Mouse (Mus musculus) gastrocnemius, postnatal 14 days (tissue): ENCODE measurements around the gene Zc3h12d. TPM values are rescaled to one million over a fixed set of nuclear protein-coding genes. Genes with fewer than 3 reads are reported as not detected.

Experiments used
- DNase-seq: peaks from one replicate; pipeline ENCODE4 v3.0.0; 2021; ENCODE audit warnings: mixed read lengths
- intact Hi-C: fragments of 180-260 bp; cut with DNase I; formaldehyde crosslinking; loops from one replicate; pipeline ENCODE4 v1.15.1; 2025; ENCODE audit warnings: low total_unique reads
- long read RNA-seq, 2 experiments: library from polyadenylated mRNA; stranded (forward); transcript quantifications; one replicate each; pipeline ENCODE4 v2.0.0; 2021
- total RNA-seq, 2 experiments: library from RNA; stranded (reverse); gene quantifications; 2 replicates each; pipeline ENCODE4 v1.2.3; 2021

The Zc3h12d gene
- total RNA-seq = not detected
- long read RNA-seq, experiment 1 = 0 reads
- long read RNA-seq, experiment 2 = 0 reads

DNA sequence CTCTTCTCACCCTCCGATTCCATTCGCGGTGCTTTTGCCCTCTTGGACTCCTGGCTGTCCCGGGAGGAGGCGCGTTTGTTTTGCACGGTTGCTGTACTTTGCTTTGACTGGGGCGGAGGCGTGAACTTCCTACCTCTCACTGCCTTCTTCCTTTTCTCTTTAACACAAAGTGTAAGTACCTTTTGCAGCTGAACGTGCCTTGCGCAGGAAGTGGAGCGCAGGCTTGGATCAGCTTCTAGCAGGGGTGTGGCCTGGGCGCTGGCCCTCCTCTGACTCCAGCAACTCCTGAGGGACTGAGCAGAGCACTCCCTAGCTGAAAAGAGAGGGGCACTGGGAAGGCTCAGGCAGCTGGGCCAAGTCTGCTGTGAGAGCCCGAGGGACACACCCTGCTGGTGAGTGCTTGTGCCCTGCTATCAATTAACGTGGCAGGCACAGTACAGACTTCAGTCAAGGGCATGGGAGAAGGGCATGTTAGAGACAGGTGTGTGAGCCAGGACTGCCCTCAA lies at the start of gene Zc3h12d:
Gene Zc3h12d (plus strand): TSS at position 300 of the 506 bp plus-strand sequence.
- intact Hi-C loops = no loop called here

DNA sequence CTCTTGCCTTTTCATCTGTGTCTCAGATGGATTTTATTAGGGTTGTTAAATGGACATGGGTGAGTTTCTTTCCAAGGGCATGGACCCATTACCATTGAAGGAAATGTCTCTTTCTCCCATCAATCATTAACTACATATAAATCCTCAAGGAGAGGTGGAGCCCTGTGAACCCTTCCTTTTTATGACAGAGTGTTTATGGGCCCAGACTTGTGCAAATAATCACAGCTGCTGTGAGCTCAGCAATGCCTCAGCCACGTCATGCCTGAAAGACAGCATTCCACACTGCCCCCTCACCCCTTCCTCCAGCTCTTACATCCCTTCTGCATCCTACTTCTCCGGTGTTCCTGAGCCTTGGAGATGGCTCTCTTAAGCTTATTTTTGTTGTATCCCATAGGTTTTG lies 45.0 kb upstream of the Zc3h12d start:
- intact Hi-C loops = no loop called here
- DNase-seq = no peak

More for the DNA sequence above, at the start of gene Zc3h12d:
- DNase-seq = peak; percentile 23

DNA sequence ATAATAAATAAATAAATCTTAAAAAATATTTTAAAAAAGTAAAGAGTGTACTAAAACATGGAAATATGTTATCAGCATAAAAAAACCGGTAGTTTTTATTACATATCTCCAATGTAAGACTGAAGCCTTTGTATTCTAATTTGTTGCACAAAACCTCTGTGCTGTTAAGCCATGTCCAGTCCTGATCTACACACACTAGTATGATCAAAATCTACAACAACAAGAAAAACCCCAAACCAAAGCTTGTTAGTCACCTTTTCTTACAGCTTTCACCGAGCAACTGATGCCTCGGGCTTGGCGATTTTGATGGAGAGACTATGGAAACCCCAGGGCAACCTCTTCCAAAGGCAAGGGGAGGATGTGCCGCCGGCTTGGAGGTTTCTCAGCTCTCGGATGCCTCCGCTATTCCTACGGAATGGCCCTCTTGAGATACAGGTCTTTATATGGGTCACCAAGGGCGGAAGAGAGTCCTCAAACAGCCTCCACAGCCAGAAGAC lies 40.0 kb upstream of the Zc3h12d start:
- no peak for DNase-seq
- intact Hi-C loops = no loop called here

DNA sequence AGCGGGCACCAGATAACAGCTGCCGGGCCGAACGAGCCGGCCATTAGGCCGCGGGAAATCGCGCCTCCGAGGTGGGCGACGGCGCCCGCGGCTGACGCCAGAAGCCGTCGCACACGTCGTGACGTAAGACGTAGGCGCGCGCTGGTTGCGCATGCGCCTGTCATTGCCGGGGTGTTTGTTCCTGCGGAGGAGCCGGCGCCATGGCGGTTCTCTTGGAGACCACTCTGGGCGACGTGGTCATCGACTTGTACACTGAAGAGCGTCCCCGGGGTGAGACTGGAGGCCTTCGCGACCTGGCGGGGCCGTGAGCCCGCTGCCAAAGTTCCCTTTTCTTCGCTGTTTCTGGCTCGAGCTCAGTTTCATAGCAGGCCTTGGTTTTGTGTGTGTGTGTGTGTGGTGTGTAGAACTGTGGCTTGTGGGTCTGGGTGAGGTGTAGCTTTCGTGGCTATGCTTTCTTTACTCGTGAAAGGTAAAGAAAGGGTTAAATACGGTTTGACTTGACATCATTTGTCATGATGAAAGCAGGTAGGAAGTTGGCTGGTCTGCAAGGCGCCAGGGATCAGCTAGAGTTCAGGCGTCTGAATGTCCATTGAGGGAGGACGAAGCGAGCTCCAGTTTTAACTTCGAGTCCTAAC lies 39.4 kb upstream of the Zc3h12d start, which contains the start of the genes Ginm1 and Ppil4:
Gene Ginm1 (minus strand): TSS at position 74 of the 635 bp plus-strand sequence.
Gene Ppil4 (plus strand): TSS at position 141 of the 635 bp plus-strand sequence.
- DNase-seq = peak; percentile 89
- intact Hi-C loops = no loop called here

DNA sequence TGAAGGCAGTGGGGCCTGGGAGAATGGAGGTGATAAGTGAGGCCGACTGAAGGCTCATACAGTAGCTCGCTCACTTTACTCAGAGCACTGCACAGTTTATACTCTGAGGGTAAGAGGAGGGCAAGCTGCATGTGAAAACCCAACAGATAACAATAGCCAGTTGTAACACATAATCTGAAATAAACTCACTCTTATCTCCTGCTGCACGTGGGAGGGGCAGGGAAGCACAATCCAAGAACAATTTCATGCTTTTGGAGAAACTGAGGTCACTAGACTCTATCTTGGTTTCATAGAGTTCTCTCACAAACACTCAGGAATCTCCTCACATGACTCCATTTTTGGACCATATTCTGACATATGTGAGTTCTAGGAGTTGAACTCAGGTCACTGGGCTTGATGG lies 31.0 kb upstream of the Zc3h12d start:
- DNase-seq = no peak
- intact Hi-C loops = no loop called here

DNA sequence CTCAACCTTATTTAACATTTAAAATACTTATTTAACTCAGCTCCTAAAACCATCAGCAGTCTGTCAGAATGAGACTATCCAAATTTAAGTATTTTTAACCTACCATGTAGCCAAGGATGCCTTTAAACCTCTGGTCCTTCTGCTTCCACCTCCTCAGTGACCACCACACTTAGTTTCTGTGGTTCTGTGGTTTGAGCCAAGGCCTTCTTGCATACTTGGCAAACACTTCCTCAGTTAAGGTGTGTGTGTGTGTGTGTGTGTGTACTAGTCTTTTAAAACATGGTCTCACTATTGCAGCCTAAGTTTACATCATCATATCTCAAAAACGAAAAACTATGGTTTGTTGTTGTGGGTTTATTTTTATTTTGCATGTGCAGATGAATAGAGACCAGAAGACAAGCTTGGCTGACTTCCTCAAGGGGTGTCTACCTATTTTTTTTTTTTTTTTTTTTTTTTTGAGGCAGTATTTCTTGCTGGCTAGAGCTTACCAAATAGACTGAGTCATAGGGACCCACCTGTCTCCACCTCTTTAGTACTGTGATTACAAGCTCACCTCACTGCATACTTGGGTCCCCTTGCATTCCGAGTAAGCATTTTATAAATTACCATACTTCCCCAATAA lies 29.6 kb upstream of the Zc3h12d start:
- intact Hi-C loops = no loop called here
- DNase-seq = no peak

DNA sequence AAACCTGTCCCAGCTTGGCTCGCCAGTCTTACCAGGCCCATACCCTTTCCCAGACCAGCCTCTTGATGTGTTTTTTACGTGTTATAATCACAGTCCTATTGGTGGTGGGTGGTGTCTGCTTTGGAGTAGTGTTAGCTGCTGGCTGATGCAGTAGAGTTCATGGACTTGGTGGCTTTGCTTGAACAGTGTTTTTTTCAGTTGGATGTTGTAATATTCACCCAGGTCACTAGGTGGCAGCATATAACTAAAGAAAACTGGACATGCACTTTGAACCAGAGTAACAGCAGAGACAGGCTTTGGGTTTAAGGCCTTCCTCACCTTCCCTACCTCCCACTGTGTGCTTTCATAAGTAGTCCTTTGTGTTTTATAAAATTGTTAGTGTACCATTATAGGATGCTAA lies 22.3 kb upstream of the Zc3h12d start:
- DNase-seq = no peak
- intact Hi-C loops = no loop called here

DNA sequence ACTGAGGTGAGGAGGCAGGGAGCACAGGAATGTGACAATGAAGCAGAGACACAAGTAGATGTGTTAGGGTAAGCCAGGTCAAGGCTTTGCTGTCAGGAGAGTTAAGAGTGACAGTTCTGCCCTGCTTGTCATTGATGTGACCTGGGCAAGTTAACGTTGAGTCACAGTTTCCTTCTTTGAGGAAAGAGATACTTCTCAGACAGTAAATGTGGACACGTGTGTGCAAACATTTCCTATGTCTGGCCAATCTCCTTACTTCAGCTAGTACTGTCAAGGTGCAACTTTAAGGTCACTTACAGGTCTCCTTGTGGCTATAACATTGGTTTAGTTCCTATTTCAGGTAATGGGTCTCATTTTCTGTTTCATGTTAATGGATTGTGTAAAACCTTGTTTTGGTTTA lies 15.8 kb upstream of the Zc3h12d start:
- DNase-seq = no peak
- intact Hi-C loops = no loop called here

DNA sequence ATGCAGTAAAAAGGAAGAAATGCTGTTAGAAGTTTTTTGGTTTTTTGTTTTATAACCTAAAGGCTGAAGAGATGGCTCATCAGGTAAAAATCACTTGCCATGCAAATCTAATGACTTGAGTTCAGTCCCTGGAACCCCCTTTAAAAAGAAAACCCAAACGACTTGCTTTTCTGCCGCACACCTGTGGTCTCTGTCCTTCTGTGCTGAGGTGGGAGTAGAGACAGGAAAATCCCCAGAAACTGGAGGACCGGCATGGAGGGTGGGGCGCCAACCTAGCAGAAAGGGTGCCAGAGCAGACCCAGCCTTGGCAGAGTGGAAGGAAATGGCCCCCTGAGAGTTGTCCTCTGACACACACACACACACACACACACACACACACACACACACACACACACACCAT lies 13.6 kb upstream of the Zc3h12d start:
- intact Hi-C loops = no loop called here
- DNase-seq = no peak

DNA sequence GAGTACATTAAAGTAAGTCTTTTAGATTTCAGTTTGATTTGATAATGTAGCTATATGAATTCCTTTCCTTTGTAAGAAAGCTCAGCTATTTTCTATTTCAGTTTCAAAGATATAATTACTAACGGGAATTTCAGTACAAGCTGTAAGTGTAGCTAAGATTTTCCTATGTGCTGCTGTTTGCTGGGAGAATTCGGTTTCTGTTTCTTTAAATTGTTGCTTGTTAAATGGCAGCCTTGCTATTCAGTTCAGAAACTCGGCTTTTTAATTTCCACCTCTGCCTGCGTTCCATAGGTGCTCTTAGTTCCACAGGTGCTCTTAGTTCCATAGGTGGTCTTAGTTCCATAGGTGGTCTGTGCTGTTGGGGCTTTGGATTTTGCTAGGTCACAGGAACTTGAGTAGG lies 13.1 kb upstream of the Zc3h12d start:
- DNase-seq = no peak
- intact Hi-C loops = no loop called here

DNA sequence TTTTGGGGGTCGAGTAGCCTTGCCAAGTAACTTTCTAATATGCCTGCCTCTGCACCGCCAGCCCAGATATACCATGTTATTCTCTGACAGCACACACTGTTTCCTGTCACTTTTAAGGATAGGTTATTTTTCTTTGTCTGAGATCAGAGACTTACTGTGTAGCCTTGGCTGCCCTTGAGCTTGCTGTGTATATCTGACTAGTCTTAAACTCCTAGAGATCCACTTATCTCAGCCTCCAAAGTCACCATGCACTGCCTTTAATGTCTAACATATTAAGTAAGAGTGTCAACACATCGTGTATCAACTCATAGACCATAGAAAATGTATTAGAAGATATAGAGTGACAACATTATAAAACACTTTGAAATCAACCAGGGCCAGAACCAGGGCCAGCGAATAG lies 12.7 kb upstream of the Zc3h12d start:
- DNase-seq = no peak
- intact Hi-C loops = no loop called here

DNA sequence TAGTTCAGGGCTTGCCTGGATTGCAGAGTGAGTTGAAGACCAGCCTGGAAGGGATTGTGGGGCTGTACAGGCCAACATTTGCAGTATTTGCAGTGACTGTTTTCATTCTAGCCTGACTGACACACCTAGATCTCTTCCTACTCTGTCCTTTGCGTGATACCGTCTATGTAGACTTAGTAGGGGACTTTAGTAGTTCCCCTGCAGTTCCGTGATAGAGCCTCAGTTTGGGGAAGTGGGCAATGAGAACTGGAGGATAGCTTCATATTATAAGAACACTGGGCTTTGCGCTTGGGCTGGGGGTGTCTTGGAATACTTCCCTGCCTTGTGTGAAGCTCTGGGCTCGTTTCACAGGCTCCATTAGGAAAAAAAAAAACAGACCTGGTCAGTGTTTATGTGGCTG lies 12.1 kb upstream of the Zc3h12d start:
- no peak for DNase-seq
- intact Hi-C loops = no loop called here

DNA sequence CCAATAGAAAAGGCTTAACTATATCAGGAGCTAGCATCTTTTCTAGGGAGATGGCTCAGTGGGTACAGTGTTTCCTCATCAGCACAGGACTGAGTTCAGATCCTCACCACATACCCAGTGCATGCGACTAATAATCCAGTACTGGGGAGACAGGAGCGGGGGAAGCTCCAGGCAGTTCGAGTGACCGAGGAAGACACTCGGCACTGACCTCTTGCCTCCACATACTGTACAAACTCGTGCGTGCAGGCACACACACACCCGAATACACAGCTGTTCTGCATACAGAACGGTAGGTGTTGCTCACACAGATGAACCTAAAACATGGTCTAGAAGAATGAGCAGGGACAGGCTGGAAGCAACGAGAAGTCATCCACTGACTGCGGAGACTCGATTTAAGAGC lies 10.3 kb upstream of the Zc3h12d start:
- DNase-seq = no peak
- intact Hi-C loops = no loop called here

DNA sequence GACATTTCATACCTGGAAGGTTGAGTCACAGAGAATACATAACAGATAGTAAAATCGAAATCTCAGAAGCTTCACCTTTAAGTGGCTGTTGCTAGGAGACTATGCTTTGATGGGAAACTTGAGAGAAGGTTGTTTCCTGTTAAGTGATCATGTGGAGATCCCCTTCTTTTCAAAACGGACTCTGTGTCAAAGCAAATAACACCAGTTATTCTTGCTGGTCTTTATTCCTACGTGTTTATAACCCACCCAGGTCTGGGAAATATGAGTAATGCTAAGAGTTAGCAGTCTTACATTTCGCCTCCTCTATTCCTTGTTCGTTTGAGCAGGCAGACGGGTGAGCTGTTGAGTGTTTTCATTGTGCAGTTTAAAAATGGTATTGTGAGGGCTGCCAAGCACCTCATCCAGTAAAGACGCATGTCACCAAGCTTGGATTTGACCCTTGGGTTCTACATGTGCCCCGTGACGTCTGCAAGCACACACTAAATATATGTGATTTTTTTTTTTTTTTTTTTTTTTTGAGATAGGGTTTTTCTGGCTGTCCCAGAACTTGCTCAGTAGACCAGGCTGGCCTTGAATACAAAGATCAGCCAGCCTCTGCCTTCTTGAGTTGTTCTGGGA lies 7.5 kb upstream of the Zc3h12d start:
- DNase-seq = no peak
- intact Hi-C loops = no loop called here

DNA sequence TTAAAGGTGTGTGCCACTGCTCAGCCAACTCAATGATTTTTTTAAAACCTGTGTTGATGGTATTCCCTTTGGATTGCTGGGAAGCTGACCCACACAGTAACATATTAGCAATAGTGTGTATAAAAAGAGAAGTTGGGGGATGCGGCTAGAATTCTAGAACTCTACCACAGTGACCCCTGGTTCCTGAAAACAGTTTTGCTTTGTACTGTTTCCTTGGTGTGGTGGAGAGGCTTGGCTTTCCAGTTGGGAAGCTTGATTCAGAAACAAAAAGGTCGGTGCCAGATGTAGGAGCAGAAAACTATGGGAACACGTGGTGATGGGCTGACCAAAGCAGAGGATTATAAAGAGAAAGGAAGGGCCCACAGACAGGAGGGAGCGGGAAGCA lies 7.0 kb upstream of the Zc3h12d start:
- intact Hi-C loops = no loop called here
- DNase-seq = no peak

DNA sequence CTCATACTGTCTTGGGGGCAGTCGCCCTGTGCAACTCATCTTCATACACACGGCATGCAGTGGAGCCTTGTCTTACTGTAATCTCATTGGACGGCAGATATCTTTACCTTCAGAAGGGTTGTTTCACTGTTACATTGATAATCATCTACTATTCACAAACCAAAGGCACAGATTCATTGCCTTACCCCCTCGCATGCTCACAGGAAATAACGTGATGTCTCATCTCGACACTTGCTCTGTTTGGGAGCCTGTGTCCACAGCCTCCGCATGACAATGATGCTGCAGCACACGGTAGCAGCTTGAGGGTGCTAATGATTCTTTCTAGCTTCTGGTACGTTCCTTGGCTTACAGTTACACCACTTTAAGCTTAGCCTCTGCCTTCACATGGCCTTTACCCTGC lies 6.2 kb upstream of the Zc3h12d start:
- no peak for DNase-seq
- intact Hi-C loops = no loop called here

DNA sequence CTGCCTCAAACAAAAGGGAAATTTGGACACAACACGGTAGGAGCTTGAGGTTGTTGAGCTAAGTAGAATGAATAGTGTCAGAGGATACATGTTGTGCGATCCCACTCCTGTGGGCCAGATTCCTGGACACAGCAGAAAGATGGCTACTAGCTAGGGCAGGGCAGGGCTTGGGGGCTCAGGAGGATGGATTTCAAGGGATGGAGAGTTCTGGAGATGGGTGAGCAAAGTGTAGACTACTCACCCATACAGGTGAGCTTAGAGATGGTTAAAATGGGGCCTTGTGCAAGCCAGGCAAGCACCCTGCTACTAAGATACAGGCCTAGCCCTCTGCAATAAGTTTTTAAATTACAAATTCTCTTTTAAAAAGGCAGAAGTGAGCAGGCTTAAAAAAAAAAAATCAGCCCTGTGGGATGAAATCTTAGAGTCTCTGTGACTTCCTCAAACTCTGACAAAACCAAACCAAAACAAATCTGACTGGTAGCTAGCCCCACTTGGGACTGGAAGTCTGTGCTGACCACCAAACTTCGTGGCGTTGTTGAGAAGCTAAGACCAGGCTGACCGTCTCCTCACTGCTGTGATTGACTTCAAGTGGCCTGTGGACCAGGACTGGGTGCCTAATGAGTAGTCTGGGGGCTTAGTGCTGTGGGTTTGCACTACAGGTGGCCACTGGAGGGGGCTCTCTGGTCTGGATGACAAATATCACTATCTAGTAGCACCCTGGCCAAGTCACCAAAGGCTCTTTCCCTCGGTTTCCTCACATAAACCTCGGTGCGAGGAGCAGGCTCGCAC lies 1.3 kb downstream of the Zc3h12d start:
- DNase-seq = no peak
- intact Hi-C loops = no loop called here

DNA sequence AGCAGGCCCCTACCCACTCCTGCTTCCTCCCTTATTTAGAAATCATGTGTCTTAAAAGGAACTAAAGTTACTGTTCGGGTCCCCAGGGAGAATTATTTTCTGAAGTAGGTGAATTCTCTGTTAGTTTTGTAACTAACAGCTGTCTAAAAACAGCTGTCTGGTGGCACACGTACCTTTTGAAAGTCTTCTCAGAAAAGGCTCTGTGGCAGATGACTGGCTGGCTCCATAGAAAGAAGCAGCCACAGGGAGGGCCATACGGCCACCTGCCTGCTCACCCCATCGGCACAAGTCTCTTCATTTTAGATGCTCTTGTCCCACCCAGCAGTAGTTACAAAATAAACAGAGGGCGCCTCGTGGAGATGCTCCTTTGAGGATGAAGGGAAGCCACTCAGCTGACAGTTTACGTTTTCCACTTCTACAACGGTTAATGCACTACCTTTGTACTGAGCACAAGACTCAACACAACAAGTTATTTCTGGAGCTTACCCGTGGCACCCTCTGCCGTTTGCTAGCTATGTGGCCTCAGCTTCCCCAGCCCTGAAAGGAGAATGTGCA lies 2.5 kb downstream of the Zc3h12d start:
- no peak for DNase-seq
- intact Hi-C loops = no loop called here

DNA sequence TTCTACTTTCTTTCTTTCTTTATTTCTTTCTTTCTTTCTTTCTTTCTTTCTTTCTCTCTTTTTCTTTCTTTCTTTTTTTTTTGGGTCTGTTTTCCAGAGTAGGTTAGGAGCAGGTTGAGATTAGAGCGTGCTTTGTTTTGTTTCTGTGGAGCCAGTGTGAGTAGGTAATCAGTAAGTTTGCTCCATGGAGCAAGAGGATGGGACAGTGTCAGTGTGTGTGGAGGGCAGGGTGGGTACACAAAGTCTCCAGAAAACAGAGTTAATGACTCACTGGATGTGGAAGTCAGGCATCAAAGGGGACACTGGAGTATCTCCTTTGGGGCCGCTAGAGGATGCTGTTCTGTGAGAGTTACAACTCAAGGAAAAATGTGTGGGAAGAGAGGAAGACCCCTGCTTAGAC lies 4.6 kb downstream of the Zc3h12d start:
- intact Hi-C loops = no loop called here
- DNase-seq = no peak

DNA sequence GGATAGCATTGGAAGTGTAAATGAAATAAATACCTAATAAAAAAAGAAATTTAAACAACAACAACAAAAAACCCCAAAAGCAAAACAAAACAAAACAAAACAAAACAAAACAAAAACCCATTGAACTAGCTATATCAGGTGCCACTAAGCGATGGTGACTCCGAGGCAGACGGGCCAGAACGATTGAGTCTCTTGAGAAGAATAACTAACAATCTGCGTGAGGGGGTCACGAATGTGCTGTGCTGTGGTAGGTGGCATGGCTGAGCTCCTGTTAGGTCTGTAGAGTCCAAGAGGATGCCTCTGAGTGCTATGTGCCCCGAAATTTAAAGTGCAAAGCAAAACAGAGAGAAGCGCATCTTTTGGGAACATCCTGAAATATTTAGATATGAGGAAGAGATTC lies 5.2 kb downstream of the Zc3h12d start:
- intact Hi-C loops = no loop called here

More for the DNA sequence above, 5.2 kb downstream of the Zc3h12d start:
- DNase-seq = no peak
